Mouse (Mus musculus): ENCODE measurements around the gene Olfr746.

Gene Olfr746

DNA sequence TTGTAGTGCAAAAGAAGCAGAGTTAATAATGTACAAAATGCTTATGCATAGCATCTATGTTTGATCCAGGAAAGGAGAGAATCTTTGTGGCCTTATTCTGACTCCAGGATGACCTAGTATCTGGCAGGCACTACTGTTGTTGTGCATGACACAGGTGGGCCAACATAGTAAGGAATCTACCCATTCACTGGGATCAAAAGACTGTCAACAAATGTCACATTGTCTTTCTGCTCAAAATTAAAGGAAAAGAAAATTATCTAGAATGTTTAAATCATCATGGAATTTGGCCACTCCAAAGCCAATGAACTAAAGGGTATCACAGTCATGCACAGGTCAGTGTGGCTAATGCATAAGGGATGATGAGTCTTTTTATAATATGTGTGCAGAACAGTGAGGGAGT, at the start of gene Olfr746:
Gene Olfr746, plus strand, starts transcription at position 301 of the 400 bp plus-strand sequence.
- no peak for DNase-seq

DNA sequence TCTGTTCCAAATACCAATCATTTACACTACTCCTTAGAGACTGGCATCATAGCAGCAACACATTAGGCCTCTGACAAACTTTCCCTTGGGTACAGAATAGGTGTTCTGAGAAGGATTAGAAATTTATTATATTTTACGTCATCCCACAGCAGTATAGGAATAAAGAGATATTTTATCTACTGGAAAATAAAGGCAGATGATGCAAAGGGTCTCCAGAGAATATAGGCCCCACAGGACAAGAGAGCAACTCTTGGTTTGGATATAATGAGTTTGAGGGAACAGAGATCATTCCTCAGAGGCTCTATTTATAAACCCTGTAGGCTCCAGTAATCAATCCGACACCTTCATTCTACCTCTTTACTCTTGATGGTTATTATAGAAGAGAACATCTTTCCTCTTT, 32.3 kb upstream of the Olfr746 start, which contains the start of gene Olfr744:
Gene Olfr744, plus strand, starts transcription at position 301 of the 400 bp plus-strand sequence.
- no peak for DNase-seq

DNA sequence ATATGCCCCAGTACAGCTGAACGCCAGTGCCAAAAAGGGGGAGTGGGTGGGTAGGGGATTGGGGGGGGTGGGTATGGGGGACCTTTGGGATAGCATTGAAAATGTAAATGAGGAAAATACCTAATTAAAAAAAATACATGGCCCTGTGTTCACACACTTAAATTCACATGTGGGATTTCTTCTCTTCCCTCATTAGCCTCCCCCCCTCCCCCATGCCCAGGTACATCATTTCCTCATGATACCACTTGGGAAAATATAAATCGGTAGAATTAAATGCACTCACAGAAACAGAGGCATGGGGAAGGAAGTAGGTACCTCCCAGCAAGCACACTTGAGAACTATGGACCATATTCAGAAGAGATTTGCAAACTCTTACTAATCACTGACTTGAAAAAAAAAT, 7.8 kb upstream of the Olfr746 start, which contains the start of gene Olfr745:
Gene Olfr745, plus strand, starts transcription at position 301 of the 400 bp plus-strand sequence.
- no peak for DNase-seq

DNA sequence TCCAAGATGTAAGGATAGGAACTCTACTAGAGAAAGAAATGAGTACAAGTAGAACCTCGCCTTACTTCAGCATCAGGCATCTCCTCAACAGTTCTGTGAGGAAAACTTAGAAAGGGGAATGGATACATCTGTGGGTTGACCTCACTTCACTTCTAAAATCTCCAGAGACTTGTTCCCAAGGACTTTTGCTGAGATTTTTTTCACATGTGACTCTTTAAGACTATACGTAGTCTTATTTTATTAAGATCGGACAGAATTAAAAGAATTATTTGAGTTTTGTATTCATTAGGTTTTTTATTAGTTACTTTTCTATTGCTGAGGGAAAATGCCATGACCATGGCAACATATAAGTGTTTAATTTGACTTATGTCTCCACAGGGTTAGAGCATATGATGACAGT, 46.2 kb downstream of the Olfr746 start, which contains the start of gene Olfr747:
Gene Olfr747, minus strand, starts transcription at position 101 of the 400 bp plus-strand sequence.
- DNase-seq = no peak

Data from kidney, postnatal 36 days (tissue).